Mouse (Mus musculus) embryonic facial prominence, embryonic 12.5 days (tissue): ENCODE results near the gene Phospho2. TPM values are rescaled to one million over a fixed set of nuclear protein-coding genes. Genes with fewer than 3 reads are reported as not detected.

Experiments
- ATAC-seq: fragments of 200-750 bp; cut with Nextera tagmentation; 2 replicates; pipeline ENCODE4 v1.8.0; 2017; ENCODE audit not compliant: insufficient number of reproducible peaks, insufficient read depth, low FRiP score, low TSS enrichment
- H3K27ac ChIP-seq: fragments of 300-500 bp; sonication (generic); 2 replicates; pipeline ENCODE4 v1.5.1; 2016; ENCODE audit warnings: mild to moderate bottlenecking
- H3K27me3 ChIP-seq: fragments of 300-500 bp; sonication (generic); 2 replicates; pipeline ENCODE4 v1.6.1; 2016; ENCODE audit warnings: mild to moderate bottlenecking, moderate library complexity
- H3K36me3 ChIP-seq: fragments of 300-500 bp; sonication (generic); 2 replicates; pipeline ENCODE4 v1.6.1; 2016; ENCODE audit warnings: mild to moderate bottlenecking
- H3K4me1 ChIP-seq: fragments of 300-500 bp; sonication (generic); 2 replicates; pipeline ENCODE4 v1.6.1; 2016
- H3K4me2 ChIP-seq: fragments of 300-500 bp; sonication (generic); replicated peaks from 2 replicates; pipeline ENCODE4 v1.6.1; 2016; ENCODE audit warnings: mild to moderate bottlenecking, moderate library complexity
- H3K4me3 ChIP-seq: fragments of 300-500 bp; sonication (generic); 2 replicates; pipeline ENCODE4 v1.5.1; 2016; ENCODE audit warnings: mild to moderate bottlenecking
- H3K9ac ChIP-seq: fragments of 300-500 bp; sonication (generic); 2 replicates; pipeline ENCODE4 v1.6.1; 2016; ENCODE audit warnings: mild to moderate bottlenecking, moderate library complexity
- H3K9me3 ChIP-seq: fragments of 300-500 bp; sonication (generic); 2 replicates; pipeline ENCODE4 v1.6.1; 2016; ENCODE audit warnings: mild to moderate bottlenecking, moderate library complexity
- WGBS: fragments of 180-500 bp; shearing (Covaris S2); methylation state at CpG from one replicate; pipeline ENCODE4 v1.1.7; 2016; 5-methylcytosine and 5-hydroxymethylcytosine counted together
- polyA plus RNA-seq: library from polyadenylated mRNA; unstranded; fragments of >200 nt; fragmentation: Nextera tagmentation; extraction: Ambion mirVana; gene quantifications from 2 replicates; pipeline ENCODE4 v1.2.1, GENCODE M21; 2016

Phospho2 gene
- polyA plus RNA-seq, 1 experiment from 2014 or later = 27.9 TPM

GRCm38 (mm10) chr2:69826380-69826779, 37.0 kb downstream of the Phospho2 start:
- no peaks in the 10 kb centered on the region for H3K9me3 ChIP-seq
- H3K4me2 ChIP-seq = 0 out of 2 replicates have a peak overlapping the region, but pooled peaks have one; percentile 15
- 68% methylated on average over 2 of the region's 2 CpGs for WGBS
- H3K4me3 ChIP-seq = no peak overlapping the region
- no peak overlapping the region for H3K9ac ChIP-seq
- ATAC-seq = no peak
- H3K4me1 ChIP-seq = 0 out of 2 replicates have a peak, but pooled peaks cover 2% of the 10 kb centered on the region
- no peak overlapping the region for H3K27ac ChIP-seq
- peaks cover 38% of the 10 kb centered on the region for H3K36me3 ChIP-seq
- H3K27me3 ChIP-seq = no peaks in the 10 kb centered on the region

GRCm38 (mm10) chr2:69828031-69828430, 38.6 kb downstream of the Phospho2 start:
- H3K9ac ChIP-seq = no peak overlapping the region

GRCm38 (mm10) chr2:69829680-69830079, 40.3 kb downstream of the Phospho2 start:
- Histone ChIP-seq H3K36me3 (peaks cover 56% of the 10 kb centered on the region), H3K4me1 (0 out of 2 replicates have a peak, but pooled peaks cover 2% of the 10 kb centered on the region), H3K9me3 (no peaks in the 10 kb centered on the region)

More at GRCm38 (mm10) chr2:69828031-69828430, 38.6 kb downstream of the Phospho2 start:
- Histone ChIP-seq H3K4me3 (no peak overlapping the region), H3K27me3 (no peaks in the 10 kb centered on the region), H3K9me3 (no peaks in the 10 kb centered on the region), H3K36me3 (peaks cover 44% of the 10 kb centered on the region), H3K27ac (no peak overlapping the region), H3K4me2 (no peak overlapping the region), H3K4me1 (0 out of 2 replicates have a peak, but pooled peaks cover 2% of the 10 kb centered on the region)
- no peak for ATAC-seq
- 52% methylated on average over 7 of the region's 7 CpGs for WGBS

GRCm38 (mm10) chr2:69830116-69830515, 40.7 kb downstream of the Phospho2 start:
- no peak overlapping the region for H3K4me2 ChIP-seq
- no peaks in the 10 kb centered on the region for H3K9me3 ChIP-seq
- WGBS = 88% methylated on average over 8 of the region's 8 CpGs
- H3K27ac ChIP-seq = no peak overlapping the region
- H3K4me1 ChIP-seq = 0 out of 2 replicates have a peak, but pooled peaks cover under 1% of the 10 kb centered on the region
- no peak for ATAC-seq
- H3K36me3 ChIP-seq = peaks cover 60% of the 10 kb centered on the region
- H3K4me3 ChIP-seq = no peak overlapping the region
- H3K27me3 ChIP-seq = no peaks in the 10 kb centered on the region
- no peak overlapping the region for H3K9ac ChIP-seq

More at GRCm38 (mm10) chr2:69829680-69830079, 40.3 kb downstream of the Phospho2 start:
- Histone ChIP-seq H3K9ac (no peak overlapping the region), H3K4me3 (no peak overlapping the region), H3K4me2 (no peak overlapping the region), H3K27me3 (no peaks in the 10 kb centered on the region), H3K27ac (no peak overlapping the region)
- no peak for ATAC-seq
- WGBS = 78% methylated on average over 2 of the region's 2 CpGs

GRCm38 (mm10) chr2:69837244-69837967, 48.0 kb downstream of the Phospho2 start:
- no peak overlapping the region for H3K4me3 ChIP-seq
- 0 out of 2 replicates have a peak, but pooled peaks cover 6% of the 10 kb centered on the region for H3K4me1 ChIP-seq
- 74% methylated on average over 7 of the region's 7 CpGs for WGBS
- H3K27ac ChIP-seq = no peak overlapping the region
- H3K27me3 ChIP-seq = no peaks in the 10 kb centered on the region
- peaks cover 31% of the 10 kb centered on the region for H3K36me3 ChIP-seq
- no peak overlapping the region for H3K4me2 ChIP-seq
- ATAC-seq = no peak
- no peaks in the 10 kb centered on the region for H3K9me3 ChIP-seq
- no peak overlapping the region for H3K9ac ChIP-seq

- no peak overlapping the region for H3K4me2 ChIP-seq
- H3K4me3 ChIP-seq = no peak overlapping the region
- ATAC-seq = no peak
Measured at GRCm38 (mm10) chr2:69837996-69838395, 48.6 kb downstream of the Phospho2 start.

GRCm38 (mm10) chr2:69838707-69839106, 49.3 kb downstream of the Phospho2 start:
- no peaks in the 10 kb centered on the region for H3K9me3 ChIP-seq
- no peak overlapping the region for H3K4me3 ChIP-seq
- H3K4me1 ChIP-seq = 0 out of 2 replicates have a peak, but pooled peaks cover 6% of the 10 kb centered on the region
- H3K27me3 ChIP-seq = no peaks in the 10 kb centered on the region
- no peak overlapping the region for H3K27ac ChIP-seq
- peaks cover 22% of the 10 kb centered on the region for H3K36me3 ChIP-seq
- H3K9ac ChIP-seq = no peak overlapping the region
- H3K4me2 ChIP-seq = no peak overlapping the region
- no peak for ATAC-seq

More at GRCm38 (mm10) chr2:69837996-69838395, 48.6 kb downstream of the Phospho2 start:
- H3K4me1 ChIP-seq = 0 out of 2 replicates have a peak, but pooled peaks cover 6% of the 10 kb centered on the region
- H3K9me3 ChIP-seq = no peaks in the 10 kb centered on the region
- WGBS = 30% methylated on average over 3 of the region's 3 CpGs
- no peaks in the 10 kb centered on the region for H3K27me3 ChIP-seq
- no peak overlapping the region for H3K27ac ChIP-seq
- no peak overlapping the region for H3K9ac ChIP-seq
- H3K36me3 ChIP-seq = peaks cover 28% of the 10 kb centered on the region

- Histone ChIP-seq H3K27me3 (no peaks in the 10 kb centered on the region), H3K27ac (no peak overlapping the region), H3K9me3 (no peaks in the 10 kb centered on the region), H3K36me3 (peaks cover 12% of the 10 kb centered on the region; the same call in 1 of the 2 replicates), H3K9ac (no peak overlapping the region), H3K4me2 (no peak overlapping the region), H3K4me1 (0 out of 2 replicates have a peak, but pooled peaks cover 6% of the 10 kb centered on the region), H3K4me3 (no peak overlapping the region)
- 27% methylated on average over 6 of the region's 6 CpGs for WGBS
- ATAC-seq = no peak
Measured at GRCm38 (mm10) chr2:69840261-69840660, 50.8 kb downstream of the Phospho2 start.

GRCm38 (mm10) chr2:69849215-69849614, 59.8 kb downstream of the Phospho2 start:
- WGBS = 58% methylated on average over 6 of the region's 6 CpGs
- H3K9me3 ChIP-seq = no peaks in the 10 kb centered on the region

More at GRCm38 (mm10) chr2:69849215-69849614, 59.8 kb downstream of the Phospho2 start:
- no peaks in the 10 kb centered on the region for H3K36me3 ChIP-seq
- no peak overlapping the region for H3K27ac ChIP-seq
- no peaks in the 10 kb centered on the region for H3K27me3 ChIP-seq
- H3K4me3 ChIP-seq = no peak overlapping the region
- no peak for ATAC-seq
- no peak overlapping the region for H3K4me2 ChIP-seq
- H3K9ac ChIP-seq = no peak overlapping the region
- no peaks in the 10 kb centered on the region for H3K4me1 ChIP-seq

Other genes starting within 250 kb of the Phospho2 start
- 1.0 and 1.3 TPM in 2 replicates for gene Lrp2, start 203.6 kb upstream of the Phospho2 start, polyA plus RNA-seq
- gene Bbs5, start 142.5 kb upstream of the Phospho2 start, polyA plus RNA-seq = 21.5 and 21.6 TPM in 2 replicates
- gene Klhl41, start 119.5 kb upstream of the Phospho2 start, polyA plus RNA-seq = 6.4 and 7.7 TPM in 2 replicates
- 12.7 and 13.2 TPM in 2 replicates for gene Fastkd1, start 76.1 kb upstream of the Phospho2 start, polyA plus RNA-seq
- gene Ppig, start 67.1 kb upstream of the Phospho2 start, polyA plus RNA-seq = 172 and 185 TPM in 2 replicates
- gene Ccdc173, start within 50 bp of the Phospho2 start, polyA plus RNA-seq = 2.2 TPM in 2 replicates
- 35.4 and 36.1 TPM in 2 replicates for gene Klhl23, start 32.3 kb downstream of the Phospho2 start, polyA plus RNA-seq
- 339 and 371 TPM in 2 replicates for gene Ssb, start 71.9 kb downstream of the Phospho2 start, polyA plus RNA-seq
- gene Mettl5, start 96.0 kb downstream of the Phospho2 start, polyA plus RNA-seq = 36.6 and 39.7 TPM in 2 replicates
- gene Ubr3, start 107.6 kb downstream of the Phospho2 start, polyA plus RNA-seq = 18.2 and 19.9 TPM in 2 replicates
- 0.12 TPM in 1 of 2 replicates, not detected in the other for gene Myo3b, start 249.5 kb downstream of the Phospho2 start, polyA plus RNA-seq